Mouse (Mus musculus): ENCODE measurements around the gene Ffar4. TPM values are rescaled to one million over a fixed set of nuclear protein-coding genes. Genes with fewer than 3 reads are reported as not detected.

Ffar4 gene
- polyA plus RNA-seq, 1 experiment from 2014 or later = 3.6 TPM

GRCm38 (mm10) chr19:38109506-38110242, 12.8 kb downstream of the Ffar4 start:
- ATAC-seq (ENCODE audit: borderline replicate concordance, extremely low read depth, low FRiP score, low TSS enrichment) = no peak
- H3K9me3 ChIP-seq = no peaks in the 10 kb centered on the region
- no peak overlapping the region for H3K4me2 ChIP-seq
- no peaks in the 10 kb centered on the region for H3K27me3 ChIP-seq
- H3K4me3 ChIP-seq = no peak overlapping the region
- no peaks in the 10 kb centered on the region for H3K4me1 ChIP-seq
- H3K36me3 ChIP-seq = no peaks in the 10 kb centered on the region
- H3K9ac ChIP-seq = no peak overlapping the region
- H3K27ac ChIP-seq = no peak overlapping the region
- WGBS = 88% methylated on average over 15 of the region's 15 CpGs

GRCm38 (mm10) chr19:38111056-38111455, 14.2 kb downstream of the Ffar4 start:
- no peaks in the 10 kb centered on the region for H3K4me1 ChIP-seq
- WGBS = 70% methylated on average over 8 of the region's 8 CpGs
- no peak overlapping the region for H3K4me3 ChIP-seq
- no peak for ATAC-seq (ENCODE audit: borderline replicate concordance, extremely low read depth, low FRiP score, low TSS enrichment)
- H3K9me3 ChIP-seq = no peaks in the 10 kb centered on the region
- H3K4me2 ChIP-seq = no peak overlapping the region
- no peak overlapping the region for H3K27ac ChIP-seq
- H3K27me3 ChIP-seq = no peaks in the 10 kb centered on the region
- H3K36me3 ChIP-seq = no peaks in the 10 kb centered on the region
- no peak overlapping the region for H3K9ac ChIP-seq

GRCm38 (mm10) chr19:38112575-38112974, 15.7 kb downstream of the Ffar4 start:
- Histone ChIP-seq H3K27me3 (no peaks in the 10 kb centered on the region), H3K4me2 (no peak overlapping the region), H3K36me3 (no peaks in the 10 kb centered on the region), H3K4me1 (no peaks in the 10 kb centered on the region), H3K9me3 (no peaks in the 10 kb centered on the region), H3K4me3 (no peak overlapping the region), H3K9ac (no peak overlapping the region), H3K27ac (no peak overlapping the region)
- no peak for ATAC-seq (ENCODE audit: borderline replicate concordance, extremely low read depth, low FRiP score, low TSS enrichment)
- whole genome bisulfite sequencing = 42% methylated on average over 4 of the region's 4 CpGs

- H3K9me3 ChIP-seq = no peaks in the 10 kb centered on the region
- no peaks in the 10 kb centered on the region for H3K27me3 ChIP-seq
- no peak overlapping the region for H3K4me3 ChIP-seq
- no peaks in the 10 kb centered on the region for H3K4me1 ChIP-seq
- H3K4me2 ChIP-seq = no peak overlapping the region
- H3K27ac ChIP-seq = no peak overlapping the region
- no peak overlapping the region for H3K9ac ChIP-seq
- no peak for ATAC-seq (ENCODE audit: borderline replicate concordance, extremely low read depth, low FRiP score, low TSS enrichment)
- 82% methylated on average over 7 of the region's 7 CpGs for WGBS
- H3K36me3 ChIP-seq = no peaks in the 10 kb centered on the region
Measured at GRCm38 (mm10) chr19:38114834-38115491, 18.1 kb downstream of the Ffar4 start.

- H3K4me2 ChIP-seq = no peak overlapping the region
- WGBS = 83% methylated on average over 5 of the region's 5 CpGs
- no peak for ATAC-seq (ENCODE audit: borderline replicate concordance, extremely low read depth, low FRiP score, low TSS enrichment)
- no peak overlapping the region for H3K9ac ChIP-seq
- H3K27me3 ChIP-seq = peaks cover 24% of the 10 kb centered on the region
- H3K9me3 ChIP-seq = no peaks in the 10 kb centered on the region
- H3K4me1 ChIP-seq = peaks cover 4% of the 10 kb centered on the region; the same call in 1 of the 2 replicates
- no peaks in the 10 kb centered on the region for H3K36me3 ChIP-seq
- H3K27ac ChIP-seq = no peak overlapping the region
- H3K4me3 ChIP-seq = no peak overlapping the region
Measured at GRCm38 (mm10) chr19:38120123-38120760, 23.4 kb downstream of the Ffar4 start.

GRCm38 (mm10) chr19:38123921-38124320, 27.1 kb downstream of the Ffar4 start:
- Histone ChIP-seq H3K4me3 (peak overlapping the region; percentile 51), H3K9me3 (no peaks in the 10 kb centered on the region), H3K27me3 (peaks cover 24% of the 10 kb centered on the region), H3K4me2 (peak overlapping the region; percentile 92), H3K9ac (peak overlapping the region; percentile 38; the same call in 1 of the 2 replicates), H3K4me1 (peaks cover 6% of the 10 kb centered on the region; the same call in 1 of the 2 replicates), H3K27ac (no peak overlapping the region), H3K36me3 (no peaks in the 10 kb centered on the region)
- 21% methylated on average over 9 of the region's 9 CpGs for WGBS
- ATAC-seq (ENCODE audit: borderline replicate concordance, extremely low read depth, low FRiP score, low TSS enrichment) = no peak

- peak; percentile 85 for ATAC-seq (ENCODE audit: borderline replicate concordance, extremely low read depth, low FRiP score, low TSS enrichment)
- Histone ChIP-seq H3K4me1 (peaks cover 6% of the 10 kb centered on the region; the same call in 1 of the 2 replicates), H3K36me3 (no peaks in the 10 kb centered on the region), H3K4me2 (peak overlapping the region; percentile 92), H3K27me3 (peaks cover 24% of the 10 kb centered on the region), H3K9me3 (no peaks in the 10 kb centered on the region), H3K27ac (peak overlapping the region; percentile 7; the same call in 1 of the 2 replicates), H3K9ac (peak overlapping the region; percentile 38), H3K4me3 (peak overlapping the region; percentile 51)
- 2% methylated on average over 52 of the region's 77 CpGs for WGBS
Measured at GRCm38 (mm10) chr19:38124401-38125218, 27.7 kb downstream of the Ffar4 start.

- no peak for ATAC-seq (ENCODE audit: borderline replicate concordance, extremely low read depth, low FRiP score, low TSS enrichment)
- peak within 1 kb of the TSS; percentile 7; the same call in 1 of the 2 replicates for H3K27ac ChIP-seq
- peak within 1 kb of the TSS; percentile 38 for H3K9ac ChIP-seq
- peak within 1 kb of the TSS; percentile 51 for H3K4me3 ChIP-seq
- H3K4me1 ChIP-seq = peaks cover 6% of the 10 kb centered on the region; the same call in 1 of the 2 replicates
- peaks cover 24% of the 10 kb centered on the region for H3K27me3 ChIP-seq
- no peaks in the 10 kb centered on the region for H3K9me3 ChIP-seq
- no peaks in the 10 kb centered on the region for H3K36me3 ChIP-seq
- peak within 1 kb of the TSS; percentile 92 for H3K4me2 ChIP-seq
- 46% methylated on average over 6 of the region's 6 CpGs for WGBS
Measured at GRCm38 (mm10) chr19:38125219-38125610, 28.3 kb downstream of the Ffar4 start, which contains the start of gene Rbp4. Gene Rbp4 (minus strand): TSS chr19:38125281.

- Histone ChIP-seq H3K4me1 (peaks cover 6% of the 10 kb centered on the region; the same call in 1 of the 2 replicates), H3K4me2 (no peak overlapping the region), H3K27ac (no peak overlapping the region), H3K9me3 (no peaks in the 10 kb centered on the region), H3K36me3 (no peaks in the 10 kb centered on the region), H3K27me3 (peaks cover 23% of the 10 kb centered on the region), H3K4me3 (no peak overlapping the region), H3K9ac (no peak overlapping the region)
- no peak for ATAC-seq (ENCODE audit: borderline replicate concordance, extremely low read depth, low FRiP score, low TSS enrichment)
- 63% methylated on average over 8 of the region's 8 CpGs for WGBS
Measured at GRCm38 (mm10) chr19:38126656-38127055, 29.8 kb downstream of the Ffar4 start.

GRCm38 (mm10) chr19:38132481-38132880, 35.6 kb downstream of the Ffar4 start, which contains the start of gene Pde6c:
Gene Pde6c (plus strand): TSS chr19:38132781.
- no peaks in the 10 kb centered on the region for H3K4me1 ChIP-seq
- no peaks in the 10 kb centered on the region for H3K36me3 ChIP-seq
- H3K9ac ChIP-seq = no peak within 1 kb of the TSS
- H3K4me2 ChIP-seq = no peak within 1 kb of the TSS
- H3K9me3 ChIP-seq = no peaks in the 10 kb centered on the region
- H3K4me3 ChIP-seq = no peak within 1 kb of the TSS
- ATAC-seq (ENCODE audit: borderline replicate concordance, extremely low read depth, low FRiP score, low TSS enrichment) = no peak
- H3K27me3 ChIP-seq = no peaks in the 10 kb centered on the region
- WGBS = 74% methylated on average over 6 of the region's 6 CpGs
- no peak within 1 kb of the TSS for H3K27ac ChIP-seq

GRCm38 (mm10) chr19:38133986-38134385, 37.1 kb downstream of the Ffar4 start:
- no peak overlapping the region for H3K9ac ChIP-seq
- H3K27ac ChIP-seq = no peak overlapping the region
- no peaks in the 10 kb centered on the region for H3K27me3 ChIP-seq
- no peak overlapping the region for H3K4me2 ChIP-seq
- no peak overlapping the region for H3K4me3 ChIP-seq
- ATAC-seq (ENCODE audit: borderline replicate concordance, extremely low read depth, low FRiP score, low TSS enrichment) = no peak
- 30% methylated on average over 11 of the region's 11 CpGs for WGBS
- no peaks in the 10 kb centered on the region for H3K4me1 ChIP-seq
- H3K9me3 ChIP-seq = no peaks in the 10 kb centered on the region
- no peaks in the 10 kb centered on the region for H3K36me3 ChIP-seq
